Mouse (Mus musculus) urinary bladder, postnatal 0 days (tissue): ENCODE data around the gene A630095E13Rik. TPM values are rescaled to one million over a fixed set of nuclear protein-coding genes. Genes with fewer than 3 reads are reported as not detected.

ENCODE experiments used
- polyA plus RNA-seq: library from polyadenylated mRNA; unstranded; fragments of >200 nt; fragmentation: Nextera tagmentation; extraction: Ambion mirVana; gene quantifications from 2 replicates; pipeline ENCODE4 v1.2.1, GENCODE M21; 2015

The A630095E13Rik gene
- not detected in 2 replicates for polyA plus RNA-seq

GRCm38 (mm10) chr9:36643276-36643675 lies at the start of gene A630095E13Rik:
TSS of gene A630095E13Rik (minus strand) at chr9:36643376.

GRCm38 (mm10) chr9:36692920-36693319 lies 49.7 kb upstream of the A630095E13Rik start, which contains the start of gene Acrv1:
TSS of gene Acrv1 (plus strand) at chr9:36693220.

Other genes with a start within 250 kb of the A630095E13Rik start
- not detected in 2 replicates for gene Gm7257, start 211.5 kb downstream of the A630095E13Rik start, polyA plus RNA-seq
- not detected in 2 replicates for gene Gm9513, start 167.7 kb downstream of the A630095E13Rik start, polyA plus RNA-seq
- not detected in 2 replicates for gene Gm5615, start 101.4 kb downstream of the A630095E13Rik start, polyA plus RNA-seq
- not detected in 2 replicates for gene Gm17689, start 60.7 kb downstream of the A630095E13Rik start, polyA plus RNA-seq
- not detected in 2 replicates for gene Acrv1, start 49.8 kb upstream of the A630095E13Rik start, polyA plus RNA-seq
- 8.0 and 8.5 TPM in 2 replicates for gene Chek1, start 83.7 kb upstream of the A630095E13Rik start, polyA plus RNA-seq
- gene Stt3a, start 124.3 kb upstream of the A630095E13Rik start, polyA plus RNA-seq, result 158 and 189 TPM in 2 replicates
- gene Ei24, start 154.0 kb upstream of the A630095E13Rik start, polyA plus RNA-seq, result 106 and 124 TPM in 2 replicates
- gene Fez1, start 178.5 kb upstream of the A630095E13Rik start, polyA plus RNA-seq, result 9.8 and 10.6 TPM in 2 replicates